Mouse (Mus musculus): Measurements from ENCODE around the gene Mast4.

- TF ChIP-seq TAL1 (IDR thresholded peaks at IDR 0.05; ENCODE audit: low read length) (no peak), GATA1 (IDR thresholded peaks at IDR 0.05; ENCODE audit: low read length) (no peak)
These were observed 519.1 kb downstream of the Mast4 start for GRCm38 (mm10) chr13:102815158-102815557.

Data from erythroblast, embryonic 14.5 days (primary cell).